Mouse (Mus musculus) testis, adult 2 months (tissue): ENCODE results near the gene Zfp341.

Experiments
- CTCF ChIP-seq: fragments of 200-500 bp; IDR thresholded peaks from 2 replicates; pipeline ENCODE4 v1.5.1; 2012; ENCODE audit warnings: low read depth, mild to moderate bottlenecking, inconsistent platforms, low read length, moderate library complexity; ENCODE audit not compliant: control insufficient read depth, insufficient read depth, insufficient replicate concordance
- POLR2A ChIP-seq: fragments of 200-500 bp; IDR thresholded peaks from 2 replicates; pipeline ENCODE4 v1.6.1; 2012; ENCODE audit warnings: low read depth, mild to moderate bottlenecking, inconsistent platforms, low read length, moderate library complexity; ENCODE audit not compliant: control insufficient read depth

GRCm38 (mm10) chr2:154603638-154604153 lies 9.4 kb upstream of the Zfp341 start, which contains the start of gene Pxmp4:
- TF ChIP-seq CTCF: no peak
- peak; percentile 60; the same call in 1 of the 2 replicates for TF ChIP-seq POLR2A
